Mouse (Mus musculus): ENCODE measurements around the gene Ly86.

GRCm38 (mm10) chr13:37297886-37298285, 47.1 kb upstream of the Ly86 start:
- no peak for TF ChIP-seq CTCF (IDR thresholded peaks at IDR 0.05; ENCODE audit: control insufficient read depth, insufficient read depth, insufficient replicate concordance, low read depth, low read length)
- no peak for TF ChIP-seq POLR2A (IDR thresholded peaks at IDR 0.05; ENCODE audit: control insufficient read depth, low read depth, low read length)
